20 mouse cellular contexts compared by ENCODE assay signal in the genomic region with DNA sequence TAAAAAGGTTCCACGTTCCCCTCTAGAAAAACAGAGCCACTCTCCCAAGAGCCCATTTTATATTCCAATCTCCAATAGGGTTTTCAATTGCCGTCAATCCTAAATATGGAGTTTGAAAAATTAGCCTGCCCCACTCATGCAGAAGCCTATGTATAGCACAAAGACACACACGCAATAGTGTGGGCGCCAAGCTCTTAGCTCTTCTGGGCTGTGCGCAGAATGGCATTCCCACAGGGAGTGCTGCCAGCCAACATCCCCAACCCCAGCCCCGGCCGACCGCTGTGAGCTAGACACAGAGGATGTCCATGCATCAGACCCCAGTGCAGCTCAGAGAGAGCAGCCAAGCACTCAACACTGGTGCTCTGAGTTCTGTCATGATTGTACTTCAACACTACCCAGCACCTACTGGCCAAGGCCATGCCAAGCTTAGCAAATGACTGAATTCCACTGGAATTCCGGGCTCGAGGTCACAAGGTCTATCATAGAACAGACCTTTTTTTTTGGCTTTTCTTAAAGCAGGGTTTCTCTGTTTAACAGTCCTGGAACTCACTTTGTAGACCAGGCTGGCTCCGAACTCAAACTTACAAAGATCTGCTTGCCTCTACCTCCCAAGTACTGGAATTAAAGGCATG. TPM values are rescaled to one million over a fixed set of nuclear protein-coding genes. Genes with fewer than 3 reads are reported as not detected.
DNase-seq lines count a peak whose midpoint lies in the region; TF ChIP-seq lines count a peak whose summit lies in the region.
"Had no signal": no experiment of that assay in that cellular context is flagged by ENCODE, and none has a peak within 500 bp of the region (broad histone marks: within the 10 kb centered on the region; RNA-seq: fewer than 3 reads in every experiment).

No protein-coding gene starts in this region.

- H3K27ac ChIP-seq in heart, adult 2 months, result no peak overlapping the region
- H3K27ac ChIP-seq: heart, embryonic 15.5 days; hindbrain, embryonic 13.5 days; limb, embryonic 12.5 days; liver, embryonic 14.5 days; midbrain, embryonic 13.5 days had no signal

- H3K4me3 ChIP-seq in heart, adult 2 months, result no peak overlapping the region
- H3K4me3 ChIP-seq: erythroblast, embryonic 14.5 days; heart, embryonic 15.5 days; hindbrain, embryonic 13.5 days; limb, embryonic 12.5 days; midbrain, embryonic 13.5 days; myocyte had no signal

- intact Hi-C loops in heart, adult 2 months (cut with DNase I), result no loop called here
- intact Hi-C loops in left cerebral cortex, postnatal 25 days (cut with DNase I), result loop anchor here (2.0 to 5.0 kb wide), 2 partner anchors 23 to 47 kb away; no protein-coding TSS in a partner anchor

- H3K4me1 ChIP-seq in heart, adult 2 months (ENCODE audit: control insufficient read depth, insufficient read depth, low read length), result no peaks in the 10 kb centered on the region
- H3K4me1 ChIP-seq: hindbrain, embryonic 13.5 days; midbrain, embryonic 13.5 days had no signal

- no peak for TF ChIP-seq CTCF in heart, adult 2 months (IDR thresholded peaks at IDR 0.05)

- no peak overlapping the region for H3K9ac ChIP-seq in heart, adult 2 months (ENCODE audit: low read depth, low read length)
- H3K9ac ChIP-seq: forebrain, postnatal 0 days; heart, embryonic 15.5 days; hindbrain, embryonic 13.5 days; limb, embryonic 12.5 days; liver, embryonic 14.5 days; midbrain, embryonic 13.5 days had no signal

- DNase-seq in adrenal gland, postnatal 14 days, result peak; percentile 32
- DNase-seq in adrenal gland, postnatal 4 days (ENCODE audit: low spot score in 2 of 2), result no peak
- peak; percentile 48 for DNase-seq in heart, postnatal 4 days
- no peak for DNase-seq in heart, adult 2 months
- peak; percentile 59 to 92 for DNase-seq in left cerebral cortex, postnatal 25 days (ENCODE audit: low spot score in 2 of 2)
- no peak for DNase-seq in kidney, adult 18-20 months
- DNase-seq in natural killer cell, adult 2 months (ENCODE audit: low spot score in 2 of 2), result no peak
- DNase-seq: cerebellum, adult 11-12 months; cerebellum, postnatal 25 days; forebrain, postnatal 0 days; gastrocnemius, postnatal 36 days; kidney, postnatal 4 days; thymus, postnatal 36 days had no signal

- H3K79me2 ChIP-seq in heart, adult 2 months (replicated peaks; ENCODE audit: control insufficient read depth, insufficient read depth, low read length), result no peaks in the 10 kb centered on the region

- 76% methylated on average over 11 of the region's 11 CpGs for WGBS in heart, adult 2 months

- TF ChIP-seq POLR2A in heart, adult 2 months (IDR thresholded peaks at IDR 0.05; ENCODE audit: insufficient read depth, low read depth, low read length), result no peak

- no peaks in the 10 kb centered on the region for H3K36me3 ChIP-seq in heart, adult 2 months (ENCODE audit: control insufficient read depth, insufficient read depth, low read length)

- H3K27me3 ChIP-seq in heart, adult 2 months (ENCODE audit: control insufficient read depth, insufficient read depth, low read length), result no peaks in the 10 kb centered on the region
- H3K27me3 ChIP-seq: heart, embryonic 15.5 days; hindbrain, embryonic 13.5 days; limb, embryonic 12.5 days; midbrain, embryonic 13.5 days had no signal

- no peak for TF ChIP-seq EP300 in heart, adult 2 months (IDR thresholded peaks at IDR 0.05; ENCODE audit: insufficient read depth, low read depth, low read length)

RNA-seq across cellular contexts. Expression of gene Klhdc4, which starts 19.7 kb away (rescaled TPM):
- 20.4 and 22.3 TPM in 2 replicates for total RNA-seq in adrenal gland, postnatal 14 days (2021)
- total RNA-seq in adrenal gland, postnatal 4 days (2021), result 10 to 100 TPM; 29.9 TPM
- total RNA-seq in heart, postnatal 4 days (2021), result 10 to 100 TPM; 17.8 to 21.9 TPM
- total RNA-seq in heart, adult 2 months (2021), result 10 to 100 TPM; 11.2 to 12.6 TPM
- polyA plus RNA-seq in heart, adult 2 months (2012; rRNA removed), result 9.6 and 11.0 TPM in 2 replicates
- 10 to 100 TPM; 28.0 to 28.1 TPM for total RNA-seq in left cerebral cortex, postnatal 25 days (2021)

Comparison
In these comparisons a context has a peak if more than half of its experiments do, and no peak if none do; other contexts are left out.
1. DNase-seq: peak in adrenal gland, postnatal 14 days (single experiment), heart, postnatal 4 days (single experiment) and left cerebral cortex, postnatal 25 days (2 of 2); none in adrenal gland, postnatal 4 days (0 of 2), heart, adult 2 months (0 of 2), kidney, adult 18-20 months (single experiment) and natural killer cell, adult 2 months (0 of 2).